Mouse (Mus musculus): ENCODE data around the gene Ccer2.

The Ccer2 gene

GRCm38 (mm10) chr7:28756079-28756478, at the start of gene Ccer2:
Gene Ccer2, plus strand, starts transcription at chr7:28756174.
- no peak for DNase-seq (ENCODE audit: low read depth)

- DNase-seq (ENCODE audit: low read depth): no peak
These were observed 46.5 kb upstream of the Ccer2 start for GRCm38 (mm10) chr7:28709454-28709853.

GRCm38 (mm10) chr7:28710962-28711361, 45.0 kb upstream of the Ccer2 start:
- DNase-seq (ENCODE audit: low read depth): no peak

- DNase-seq (ENCODE audit: low read depth): no peak
These were observed 41.3 kb upstream of the Ccer2 start for GRCm38 (mm10) chr7:28714667-28715066.

GRCm38 (mm10) chr7:28715598-28715997, 40.4 kb upstream of the Ccer2 start:
- no peak for DNase-seq (ENCODE audit: low read depth)

- DNase-seq (ENCODE audit: low read depth): peak; percentile 38
These were observed 39.2 kb upstream of the Ccer2 start, which contains the start of gene Fbxo17 for GRCm38 (mm10) chr7:28716590-28717281. Gene Fbxo17, plus strand, starts transcription at chr7:28716804.

- DNase-seq (ENCODE audit: low read depth): no peak
These were observed 38.2 kb upstream of the Ccer2 start for GRCm38 (mm10) chr7:28717726-28718125.

- no peak for DNase-seq (ENCODE audit: low read depth)
These were observed 36.8 kb upstream of the Ccer2 start for GRCm38 (mm10) chr7:28719159-28719558.

GRCm38 (mm10) chr7:28719650-28720049, 36.3 kb upstream of the Ccer2 start:
- no peak for DNase-seq (ENCODE audit: low read depth)

GRCm38 (mm10) chr7:28720753-28721537, 35.0 kb upstream of the Ccer2 start:
- DNase-seq (ENCODE audit: low read depth): no peak

- no peak for DNase-seq (ENCODE audit: low read depth)
These were observed 33.9 kb upstream of the Ccer2 start for GRCm38 (mm10) chr7:28722079-28722478.

- no peak for DNase-seq (ENCODE audit: low read depth)
These were observed 31.4 kb upstream of the Ccer2 start for GRCm38 (mm10) chr7:28724613-28725012.

GRCm38 (mm10) chr7:28726600-28726999, 29.4 kb upstream of the Ccer2 start:
- peak; percentile 66 for DNase-seq (ENCODE audit: low read depth)

GRCm38 (mm10) chr7:28727649-28728340, 28.2 kb upstream of the Ccer2 start:
- DNase-seq (ENCODE audit: low read depth): no peak

- no peak for DNase-seq (ENCODE audit: low read depth)
These were observed 23.4 kb upstream of the Ccer2 start for GRCm38 (mm10) chr7:28732341-28733142.

GRCm38 (mm10) chr7:28733211-28733610, 22.8 kb upstream of the Ccer2 start:
- no peak for DNase-seq (ENCODE audit: low read depth)

- no peak for DNase-seq (ENCODE audit: low read depth)
These were observed 20.3 kb upstream of the Ccer2 start for GRCm38 (mm10) chr7:28735701-28736100.

- DNase-seq (ENCODE audit: low read depth): no peak
These were observed 16.1 kb upstream of the Ccer2 start for GRCm38 (mm10) chr7:28739829-28740228.

- DNase-seq (ENCODE audit: low read depth): no peak
These were observed 15.0 kb upstream of the Ccer2 start for GRCm38 (mm10) chr7:28740949-28741348.

GRCm38 (mm10) chr7:28741368-28741708, 14.6 kb upstream of the Ccer2 start:
- no peak for DNase-seq (ENCODE audit: low read depth)

- peak; percentile 98 for DNase-seq (ENCODE audit: low read depth)
These were observed 14.1 kb upstream of the Ccer2 start, which contains the start of the genes Mrps12 and Sars2 for GRCm38 (mm10) chr7:28741709-28742438. Gene Mrps12, minus strand, starts transcription at chr7:28741820. Gene Sars2, plus strand, starts transcription at chr7:28741992.
